Mouse (Mus musculus) megakaryocyte, embryonic 14.5 days (primary cell): ENCODE results near the gene Slc12a3.

Experiments used
- FLI1 ChIP-seq: IDR thresholded peaks from 2 replicates; pipeline ENCODE4 v1.6.1; 2012; ENCODE audit warnings: low read length, inconsistent platforms, mixed read lengths
- GATA1 ChIP-seq: IDR thresholded peaks from 3 replicates; pipeline ENCODE4 v1.6.1; 2012; ENCODE audit warnings: mixed read lengths, low read length, inconsistent platforms, borderline replicate concordance

GRCm38 (mm10) chr8:94317249-94317648 is 11.8 kb upstream of the Slc12a3 start:
- TF ChIP-seq GATA1 (no peak), FLI1 (no peak)
